Mouse (Mus musculus): ENCODE data around the gene Spint2.

GRCm38 (mm10) chr7:29251166-29251565 is 30.5 kb downstream of the Spint2 start:
- TF ChIP-seq CTCF (IDR thresholded peaks at IDR 0.05; ENCODE audit: borderline replicate concordance, extremely low read depth, insufficient read depth, insufficient read length), result no peak
- no peak for TF ChIP-seq POLR2A (IDR thresholded peaks at IDR 0.05; ENCODE audit: borderline replicate concordance, extremely low read depth, insufficient read depth, insufficient read length, poor library complexity, severe bottlenecking)

Data from brain, embryonic 14.5 days (tissue).